Mouse (Mus musculus) embryo, embryonic 10.5 days (tissue): ENCODE results near the gene Paf1.

ENCODE experiments used
- DNase-seq: peaks from one replicate; pipeline ENCODE4 v3.0.0-alpha.2; 2015; ENCODE audit warnings: low spot score

Gene Paf1

GRCm38 (mm10) chr7:28435660-28436259 lies 43.0 kb downstream of the Paf1 start:
- no peak for DNase-seq

DNA sequence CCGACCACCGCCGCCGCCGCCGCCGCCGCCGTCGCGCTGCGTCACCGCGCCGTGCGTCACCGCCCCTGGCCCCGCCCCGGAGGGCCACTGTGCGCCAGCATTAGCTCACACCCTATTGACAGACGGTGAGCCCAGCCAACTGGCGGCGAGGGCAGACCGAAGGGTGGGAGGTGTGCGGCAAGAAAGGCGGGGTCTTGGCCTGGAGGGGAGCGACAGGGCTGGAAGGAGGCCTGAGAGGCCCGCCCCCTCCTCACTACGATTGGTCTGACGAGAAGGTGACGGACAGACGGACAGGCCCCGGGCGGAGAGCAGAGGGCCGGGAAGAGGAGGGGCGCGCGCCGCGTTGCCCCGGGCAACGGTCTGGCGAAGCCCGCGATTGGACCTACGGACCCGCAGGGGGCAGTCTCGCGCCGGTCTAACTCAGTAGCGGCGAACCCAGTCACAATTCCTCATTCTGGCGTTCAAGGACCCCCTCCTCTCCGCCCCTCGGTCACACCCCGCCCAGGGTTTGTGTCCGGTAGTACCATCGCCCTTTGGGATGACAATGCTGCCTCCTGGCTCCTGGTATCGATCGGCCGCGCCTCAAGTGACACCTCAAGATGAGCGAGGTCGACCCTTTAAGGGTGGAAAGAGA lies 43.6 kb downstream of the Paf1 start:
- peak; percentile 99 for DNase-seq

DNA sequence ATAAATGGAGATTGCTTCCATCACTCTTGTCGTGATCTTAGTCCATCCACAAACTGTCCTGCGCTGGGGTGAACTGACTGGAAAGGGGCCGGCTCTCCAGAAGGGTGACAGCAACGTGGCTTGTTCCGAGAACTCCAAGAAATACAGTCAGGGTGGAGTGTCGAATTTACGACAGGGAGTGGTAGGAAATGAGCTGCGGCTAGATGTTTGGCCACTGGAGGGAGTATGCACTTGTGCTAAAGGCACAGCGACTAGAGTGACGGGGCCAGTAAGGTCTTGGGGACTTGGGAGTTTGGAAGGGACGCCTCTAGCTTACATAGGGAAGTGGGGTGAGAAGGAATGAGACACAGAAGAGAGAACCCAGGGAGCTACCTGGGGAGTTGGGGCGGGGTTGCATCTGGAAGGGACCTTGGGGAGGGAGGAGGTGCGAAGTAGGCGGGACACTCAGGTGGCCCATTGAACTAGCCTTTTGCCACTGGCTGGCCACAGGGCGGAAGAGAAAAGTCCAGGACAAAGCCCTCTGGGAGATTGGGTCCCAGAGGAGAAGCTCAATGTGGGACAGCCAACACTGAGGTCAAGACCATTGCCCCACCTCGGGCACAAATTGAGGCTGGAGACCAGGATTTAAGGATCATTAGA lies 44.3 kb downstream of the Paf1 start, which contains the start of gene Gmfg:
Gene Gmfg (plus strand): TSS at position 516 of the 639 bp plus-strand sequence.
- peak; percentile 92 for DNase-seq

- DNase-seq: no peak
Measured at GRCm38 (mm10) chr7:28437964-28438363, 45.2 kb downstream of the Paf1 start.

- no peak for DNase-seq
Measured at GRCm38 (mm10) chr7:28438771-28439170, 46.0 kb downstream of the Paf1 start.

- no peak for DNase-seq
Measured at GRCm38 (mm10) chr7:28440739-28441138, 48.0 kb downstream of the Paf1 start.

DNA sequence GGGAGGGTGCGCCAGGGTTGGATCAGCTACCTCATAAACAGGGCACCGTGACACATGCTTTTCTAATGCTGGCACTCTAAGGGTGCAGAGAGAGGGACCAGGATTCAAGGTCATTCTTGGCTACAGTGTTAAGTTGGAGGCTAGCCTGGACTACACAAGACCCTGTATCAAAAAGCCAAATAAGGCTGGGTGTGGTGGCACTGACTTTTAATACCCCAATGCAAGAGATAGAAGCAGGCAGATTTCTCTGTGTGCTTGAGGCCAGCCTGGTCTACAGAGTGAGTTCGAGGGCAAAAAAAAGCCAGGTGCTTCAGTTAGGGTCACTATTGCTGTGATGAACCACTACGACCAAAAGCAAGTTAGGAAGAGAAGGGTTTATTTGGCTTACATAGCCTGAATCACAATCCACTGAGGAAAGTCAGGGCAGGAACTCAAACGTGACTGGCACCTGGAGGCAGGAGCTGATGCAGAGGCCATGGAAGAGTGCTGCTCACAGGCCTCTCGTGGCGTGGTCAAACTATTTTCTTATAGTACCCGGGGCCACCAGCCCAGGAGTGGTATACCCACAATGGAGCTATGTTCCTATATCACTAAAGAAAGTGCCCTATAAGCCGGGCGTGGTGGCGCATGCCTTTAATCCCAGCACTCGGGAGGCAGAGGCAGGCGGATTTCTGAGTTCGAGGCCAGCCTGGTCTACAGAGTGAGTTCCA lies 49.2 kb downstream of the Paf1 start:
- no peak for DNase-seq

- DNase-seq: no peak
Measured at GRCm38 (mm10) chr7:28442688-28443087, 49.9 kb downstream of the Paf1 start.

DNA sequence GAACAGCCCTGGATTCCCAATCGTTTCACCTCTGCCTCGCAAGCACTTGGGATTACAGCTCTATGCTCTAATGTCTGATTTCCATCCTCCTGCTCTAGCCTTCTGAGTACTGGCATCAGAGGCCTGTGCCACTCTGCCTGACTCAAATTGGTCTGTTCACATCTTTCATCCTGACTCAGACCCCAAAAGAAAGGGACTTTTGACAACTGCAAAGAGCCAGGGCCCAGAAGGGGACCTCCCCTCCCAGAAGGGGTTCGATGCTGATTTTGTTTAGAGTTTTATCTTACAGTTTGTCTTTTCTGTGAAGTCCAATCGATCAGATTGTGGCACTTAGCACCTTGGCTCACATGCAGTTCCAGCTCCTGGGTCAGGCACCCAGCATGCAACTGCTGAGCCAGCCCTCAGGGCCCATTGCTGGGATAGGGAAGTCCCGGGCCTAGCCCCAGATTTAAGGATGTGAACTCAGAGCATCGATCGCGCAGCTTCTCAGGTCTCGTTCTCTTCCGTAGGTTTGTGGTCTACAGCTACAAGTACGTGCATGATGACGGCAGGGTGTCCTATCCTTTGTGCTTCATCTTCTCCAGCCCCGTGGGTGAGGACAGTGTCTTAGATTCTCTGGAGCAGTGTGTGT lies 51.7 kb downstream of the Paf1 start:
- DNase-seq: no peak

GRCm38 (mm10) chr7:28446446-28446845 lies 53.7 kb downstream of the Paf1 start:
- peak; percentile 72 for DNase-seq

GRCm38 (mm10) chr7:28447101-28447830 lies 54.5 kb downstream of the Paf1 start:
- DNase-seq: peak; percentile 47

- no peak for DNase-seq
Measured at GRCm38 (mm10) chr7:28447865-28448820, 55.4 kb downstream of the Paf1 start.
